Comparison of ENCODE assay signal across 17 mouse cellular contexts in the genomic region with DNA sequence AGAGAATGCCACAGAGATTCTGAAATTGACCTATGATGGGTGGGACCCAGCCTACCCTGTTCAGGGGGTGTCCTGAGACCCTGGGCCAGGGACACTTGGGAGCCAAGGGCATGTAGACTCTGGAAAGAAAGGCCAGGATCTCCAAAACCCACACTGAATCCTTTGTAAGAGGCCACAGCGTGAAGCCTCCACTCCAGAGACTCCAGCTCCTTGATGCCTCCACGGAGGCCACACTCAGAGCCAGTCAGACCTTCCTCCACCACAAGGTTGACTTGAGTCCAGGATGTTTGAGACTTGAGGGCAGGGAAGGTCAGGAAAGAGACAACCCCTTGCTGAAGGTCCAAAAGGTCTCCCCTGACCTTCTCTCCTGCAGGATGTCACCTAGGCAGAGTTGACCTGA. TPM values are rescaled to one million over a fixed set of nuclear protein-coding genes. Genes with fewer than 3 reads are reported as not detected.
DNase-seq lines count a peak whose midpoint lies in the region; ATAC-seq lines count a peak whose summit lies in the region.
"Had no signal": no experiment of that assay in that cellular context is flagged by ENCODE, and none has a peak within 500 bp of the region (broad histone marks: within the 10 kb centered on the region; RNA-seq: fewer than 3 reads in every experiment).

No protein-coding gene starts in this region.

- H3K27me3 ChIP-seq in forebrain, embryonic 10.5 days (ENCODE audit: poor library complexity, severe bottlenecking), result peaks cover 11% of the 10 kb centered on the region; the same call in 1 of the 2 replicates
- no peaks in the 10 kb centered on the region for H3K27me3 ChIP-seq in forebrain, embryonic 16.5 days (replicated peaks; ENCODE audit: control insufficient read depth, insufficient read depth, low read length)
- no peaks in the 10 kb centered on the region for H3K27me3 ChIP-seq in kidney, embryonic 15.5 days

- no peaks in the 10 kb centered on the region for H3K9me3 ChIP-seq in forebrain, embryonic 10.5 days
- H3K9me3 ChIP-seq in forebrain, embryonic 16.5 days (ENCODE audit: control insufficient read depth, low read length), result no peaks in the 10 kb centered on the region
- H3K9me3 ChIP-seq in kidney, embryonic 15.5 days (replicated peaks), result no peaks in the 10 kb centered on the region

- peaks cover 27% of the 10 kb centered on the region for H3K4me1 ChIP-seq in forebrain, embryonic 10.5 days
- H3K4me1 ChIP-seq in forebrain, embryonic 16.5 days (replicated peaks; ENCODE audit: control insufficient read depth, insufficient read depth, low read length), result peaks cover 8% of the 10 kb centered on the region
- H3K4me1 ChIP-seq in kidney, embryonic 15.5 days, result peaks cover 19% of the 10 kb centered on the region

- DNase-seq in forebrain, embryonic 10.5 days (ENCODE audit: extremely low spot score, low spot score), result peak; percentile 15
- no peak for DNase-seq in kidney, postnatal 25 days
- DNase-seq in right cerebral cortex, postnatal 4 days, result peak; percentile 1
- no peak for DNase-seq in right cerebral cortex, postnatal 14 days
- peak; percentile 4 for DNase-seq in testis, postnatal 14 days (ENCODE audit: low spot score)
- DNase-seq: kidney, postnatal 10 days had no signal

- H3K36me3 ChIP-seq in forebrain, embryonic 10.5 days (replicated peaks), result peaks cover 35% of the 10 kb centered on the region
- peaks cover 3% of the 10 kb centered on the region; the same call in 1 of the 2 replicates for H3K36me3 ChIP-seq in forebrain, embryonic 16.5 days (ENCODE audit: control insufficient read depth, insufficient read depth)
- peaks cover 21% of the 10 kb centered on the region for H3K36me3 ChIP-seq in kidney, embryonic 15.5 days

- H3K4me2 ChIP-seq in forebrain, embryonic 16.5 days (ENCODE audit: low read length), result no peak overlapping the region
- H3K4me2 ChIP-seq in kidney, embryonic 15.5 days, result peak overlapping the region; percentile 77; the same call in 1 of the 2 replicates

- H3K27ac ChIP-seq in forebrain, embryonic 10.5 days, result no peak overlapping the region
- no peak overlapping the region for H3K27ac ChIP-seq in forebrain, embryonic 16.5 days (ENCODE audit: low read length)
- no peak overlapping the region for H3K27ac ChIP-seq in kidney, embryonic 15.5 days

- no peak overlapping the region for H3K9ac ChIP-seq in forebrain, embryonic 16.5 days (replicated peaks; ENCODE audit: low read depth, low read length)
- H3K9ac ChIP-seq in kidney, embryonic 15.5 days, result no peak overlapping the region

- no peak for ATAC-seq in forebrain, embryonic 16.5 days
- ATAC-seq in kidney, embryonic 15.5 days (replicated peaks; ENCODE audit: low FRiP score), result no peak
- ATAC-seq in erythroid progenitor cell, adult 5-6 weeks (replicated peaks; ENCODE audit: low FRiP score, poor library complexity, severe bottlenecking), result no peak

- 86% methylated on average over 2 of the region's 2 CpGs for WGBS in forebrain, embryonic 10.5 days
- WGBS in forebrain, embryonic 16.5 days, result 87% methylated on average over 2 of the region's 2 CpGs
- 87% methylated on average over 2 of the region's 2 CpGs for WGBS in kidney, embryonic 15.5 days

- no peak overlapping the region for H3K4me3 ChIP-seq in forebrain, embryonic 10.5 days
- H3K4me3 ChIP-seq in forebrain, embryonic 16.5 days (replicated peaks; ENCODE audit: low read length), result no peak overlapping the region
- no peak overlapping the region for H3K4me3 ChIP-seq in kidney, embryonic 15.5 days (replicated peaks)

RNA-seq across cellular contexts. Expression of a gene that starts 0.8 kb away (rescaled TPM):
- 26.0 and 28.8 TPM in 2 replicates for polyA plus RNA-seq in forebrain, embryonic 10.5 days (2016; fragmentation: Nextera tagmentation; extraction: Ambion mirVana)
- polyA plus RNA-seq in forebrain, embryonic 16.5 days (2015; fragmentation: Nextera tagmentation; extraction: Ambion mirVana), result 9.0 and 11.6 TPM in 2 replicates
- 42.0 and 45.7 TPM in 2 replicates for polyA plus RNA-seq in kidney, embryonic 15.5 days (2015; fragmentation: Nextera tagmentation; extraction: Ambion mirVana)
- 2.5 TPM in 1 of 2 replicates, not detected in the other for total RNA-seq in erythroid progenitor cell, adult 5-6 weeks (2015; ENCODE audit: low replicate concordance)
- not detected in 2 replicates for total RNA-seq in erythroid progenitor cell, adult 5-6 weeks (2017; ENCODE audit: low replicate concordance)

RNA-seq across cellular contexts. Expression of a gene that starts 20.6 kb away (rescaled TPM):
- 65.0 and 73.5 TPM in 2 replicates for polyA plus RNA-seq in forebrain, embryonic 10.5 days (2016; fragmentation: Nextera tagmentation; extraction: Ambion mirVana)
- polyA plus RNA-seq in forebrain, embryonic 16.5 days (2015; fragmentation: Nextera tagmentation; extraction: Ambion mirVana), result 59.8 and 68.5 TPM in 2 replicates
- 48.6 and 53.6 TPM in 2 replicates for polyA plus RNA-seq in kidney, embryonic 15.5 days (2015; fragmentation: Nextera tagmentation; extraction: Ambion mirVana)
- total RNA-seq in erythroid progenitor cell, adult 5-6 weeks (2015; ENCODE audit: low replicate concordance), result not detected in 2 replicates
- total RNA-seq in erythroid progenitor cell, adult 5-6 weeks (2017; ENCODE audit: low replicate concordance), result 0.77 TPM in 1 of 2 replicates, not detected in the other

RNA-seq across cellular contexts. Expression of a gene that starts 52.7 kb away (rescaled TPM):
- polyA plus RNA-seq in forebrain, embryonic 10.5 days (2016; fragmentation: Nextera tagmentation; extraction: Ambion mirVana), result not detected in 2 replicates
- not detected in 2 replicates for polyA plus RNA-seq in forebrain, embryonic 16.5 days (2015; fragmentation: Nextera tagmentation; extraction: Ambion mirVana)
- polyA plus RNA-seq in kidney, embryonic 15.5 days (2015; fragmentation: Nextera tagmentation; extraction: Ambion mirVana), result not detected in 2 replicates
- total RNA-seq in erythroid progenitor cell, adult 5-6 weeks (2015; ENCODE audit: low replicate concordance), result not detected in 2 replicates
- total RNA-seq in erythroid progenitor cell, adult 5-6 weeks (2017; ENCODE audit: low replicate concordance), result not detected in 2 replicates
- total RNA-seq: adrenal gland, postnatal 4 days; ES-E14; heart, adult 8-10 months; layer of hippocampus, postnatal 10 days had no signal
- polyA plus RNA-seq: erythroblast, embryonic 14.5 days; hindbrain, embryonic 11.5 days; limb, embryonic 14.5 days; lung, embryonic 16.5 days had no signal

Comparison
In these comparisons a context has a peak if more than half of its experiments do, and no peak if none do; other contexts are left out.
1. DNase-seq: peak in forebrain, embryonic 10.5 days (single experiment), right cerebral cortex, postnatal 4 days (single experiment) and testis, postnatal 14 days (single experiment); none in kidney, postnatal 25 days (0 of 2) and right cerebral cortex, postnatal 14 days (single experiment).